ENCODE assay signal across 30 mouse cellular contexts in genomic region chr6:42471298-42471697, GRCm38 (mm10). TPM values are rescaled to one million over a fixed set of nuclear protein-coding genes. Genes with fewer than 3 reads are reported as not detected.
"Had no signal": no experiment of that assay in that cellular context is flagged by ENCODE, and none has a peak within 500 bp of the region (broad histone marks: within the 10 kb centered on the region; RNA-seq: fewer than 3 reads in every experiment).

No protein-coding gene starts in this region.

RNA-seq across cellular contexts. Expression of gene Olfr457, which starts 4.8 kb away (rescaled TPM):
- polyA plus RNA-seq: limb, embryonic 10.5 days; limb, embryonic 11.5 days; limb, embryonic 12.5 days; limb, embryonic 13.5 days; limb, embryonic 14.5 days; limb, embryonic 15.5 days; liver, adult 2 months; liver, embryonic 11.5 days; liver, embryonic 12.5 days; liver, embryonic 13.5 days; liver, embryonic 14.5 days; liver, embryonic 15.5 days; liver, embryonic 16.5 days; liver, postnatal 0 days; lung, adult 2 months; lung, embryonic 14.5 days; lung, embryonic 15.5 days; macrophage; midbrain, embryonic 10.5 days; midbrain, embryonic 11.5 days; midbrain, embryonic 12.5 days; midbrain, embryonic 13.5 days; midbrain, embryonic 15.5 days; midbrain, embryonic 16.5 days; midbrain, postnatal 0 days; neural tube, embryonic 11.5 days; neural tube, embryonic 12.5 days had no signal

RNA-seq across cellular contexts. Expression of gene Olfr458, which starts 6.3 kb away (rescaled TPM):
- polyA plus RNA-seq: limb, embryonic 10.5 days; limb, embryonic 11.5 days; limb, embryonic 12.5 days; limb, embryonic 13.5 days; limb, embryonic 14.5 days; limb, embryonic 15.5 days; liver, adult 2 months; liver, embryonic 11.5 days; liver, embryonic 12.5 days; liver, embryonic 13.5 days; liver, embryonic 14.5 days; liver, embryonic 15.5 days; liver, embryonic 16.5 days; liver, postnatal 0 days; lung, adult 2 months; lung, embryonic 14.5 days; lung, embryonic 15.5 days; lung, embryonic 16.5 days; macrophage; midbrain, embryonic 10.5 days; midbrain, embryonic 11.5 days; midbrain, embryonic 12.5 days; midbrain, embryonic 13.5 days; midbrain, embryonic 15.5 days; midbrain, embryonic 16.5 days; midbrain, postnatal 0 days; myocyte; neural tube, embryonic 11.5 days; neural tube, embryonic 12.5 days had no signal

RNA-seq across cellular contexts. Expression of gene Olfr456, which starts 15.7 kb away (rescaled TPM):
- polyA plus RNA-seq: limb, embryonic 10.5 days; limb, embryonic 11.5 days; limb, embryonic 12.5 days; limb, embryonic 13.5 days; limb, embryonic 14.5 days; limb, embryonic 15.5 days; liver, adult 2 months; liver, embryonic 11.5 days; liver, embryonic 12.5 days; liver, embryonic 13.5 days; liver, embryonic 14.5 days; liver, embryonic 15.5 days; liver, embryonic 16.5 days; liver, postnatal 0 days; lung, adult 2 months; lung, embryonic 14.5 days; lung, embryonic 15.5 days; macrophage; midbrain, embryonic 10.5 days; midbrain, embryonic 11.5 days; midbrain, embryonic 12.5 days; midbrain, embryonic 13.5 days; midbrain, embryonic 15.5 days; midbrain, embryonic 16.5 days; midbrain, postnatal 0 days; neural tube, embryonic 11.5 days; neural tube, embryonic 12.5 days had no signal

RNA-seq across cellular contexts. Expression of gene Tas2r126, which starts 37.0 kb away (rescaled TPM):
- polyA plus RNA-seq: limb, embryonic 10.5 days; limb, embryonic 11.5 days; limb, embryonic 12.5 days; limb, embryonic 13.5 days; limb, embryonic 14.5 days; limb, embryonic 15.5 days; liver, adult 2 months; liver, embryonic 11.5 days; liver, embryonic 12.5 days; liver, embryonic 13.5 days; liver, embryonic 14.5 days; liver, embryonic 15.5 days; liver, embryonic 16.5 days; liver, postnatal 0 days; lung, adult 2 months; lung, embryonic 14.5 days; lung, embryonic 15.5 days; lung, embryonic 16.5 days; lung, postnatal 0 days; macrophage; midbrain, embryonic 10.5 days; midbrain, embryonic 11.5 days; midbrain, embryonic 12.5 days; midbrain, embryonic 13.5 days; midbrain, embryonic 15.5 days; midbrain, embryonic 16.5 days; midbrain, postnatal 0 days; myocyte; neural tube, embryonic 11.5 days; neural tube, embryonic 12.5 days had no signal
